Mouse (Mus musculus): ENCODE data around the gene Sfmbt1. TPM values are rescaled to one million over a fixed set of nuclear protein-coding genes. Genes with fewer than 3 reads are reported as not detected.
A peak's percentile ranks its signal among the peaks of the same experiment; 100 is the strongest.

Gene Sfmbt1
- polyA plus RNA-seq, 1 experiment from 2014 or later, result 6.2 TPM

DNA sequence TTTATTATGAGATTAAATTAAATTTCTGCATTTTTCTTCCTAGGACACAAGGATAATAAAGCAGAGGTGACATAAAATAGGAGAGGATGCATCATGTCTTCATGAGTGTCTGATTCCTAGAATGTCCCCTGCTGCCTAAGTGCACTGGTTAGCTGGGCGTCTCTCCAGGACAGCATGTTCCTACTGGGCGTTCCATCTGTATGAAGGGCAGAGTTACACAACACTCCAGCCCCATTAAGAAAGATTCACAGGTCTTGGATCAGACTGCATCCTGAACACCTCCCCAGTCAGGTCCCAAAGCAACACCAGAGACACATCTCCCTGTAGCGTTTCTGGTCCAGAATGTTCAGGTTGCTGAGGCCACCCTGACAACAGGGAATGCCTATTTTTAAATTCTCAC is 140.7 kb downstream of the Sfmbt1 start:
- H3K4me2 ChIP-seq (replicated peaks; ENCODE audit: low read depth), result no peak overlapping the region
- H3K9ac ChIP-seq (ENCODE audit: low read length), result no peak overlapping the region
- no peak for ATAC-seq (ENCODE audit: low FRiP score, low TSS enrichment)
- no peaks in the 10 kb centered on the region for H3K4me1 ChIP-seq (replicated peaks; ENCODE audit: control insufficient read depth, insufficient read depth)
- WGBS, result 85% methylated on average over 3 of the region's 3 CpGs
- H3K36me3 ChIP-seq (ENCODE audit: control insufficient read depth, insufficient read depth, low read length), result no peaks in the 10 kb centered on the region
- TF ChIP-seq EP300 (optimal IDR thresholded peaks at IDR 0.05), result no peak
- TF ChIP-seq CTCF (IDR thresholded peaks at IDR 0.05; ENCODE audit: low read depth), result no peak
- no peaks in the 10 kb centered on the region for H3K9me3 ChIP-seq (ENCODE audit: control insufficient read depth, low read length)
- H3K27me3 ChIP-seq (ENCODE audit: control insufficient read depth, insufficient read depth, low read length), result no peaks in the 10 kb centered on the region
- no peak for DNase-seq (ENCODE audit: low spot score)
- no peak overlapping the region for H3K27ac ChIP-seq (replicated peaks)
- H3K4me3 ChIP-seq (ENCODE audit: low read depth, low read length), result no peak overlapping the region

DNA sequence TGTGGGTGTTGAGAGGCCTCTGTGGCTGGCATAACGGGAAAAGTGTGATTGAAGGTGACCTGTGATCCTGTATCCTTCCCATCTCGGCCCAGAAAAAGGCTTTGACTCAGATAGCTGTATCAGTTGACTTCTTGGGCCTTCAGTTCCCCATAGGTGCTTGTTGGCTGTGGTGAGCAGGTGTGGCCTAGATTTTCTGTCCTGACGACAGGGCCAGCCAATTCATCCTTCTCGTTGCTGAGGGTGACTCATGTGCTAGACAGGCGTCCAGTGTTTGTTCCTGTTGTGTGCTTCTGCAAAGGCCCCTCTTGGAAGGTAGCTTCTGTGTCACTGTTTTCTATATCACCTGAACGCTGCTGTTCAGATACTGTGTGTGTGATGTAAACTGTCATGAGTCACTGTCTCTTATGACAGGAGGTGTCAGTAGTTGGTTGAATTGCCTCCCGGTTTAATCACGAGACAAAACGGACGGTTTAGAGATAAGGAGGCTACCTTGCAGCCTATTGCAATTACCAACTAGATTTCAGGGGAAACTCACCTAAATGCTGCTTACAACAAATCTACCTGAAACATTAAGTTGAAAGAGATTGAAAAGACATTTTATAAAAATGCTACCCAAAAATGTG is 142.3 kb downstream of the Sfmbt1 start:
- Histone ChIP-seq H3K27ac (replicated peaks) (no peak overlapping the region), H3K9ac (ENCODE audit: low read length) (no peak overlapping the region), H3K4me1 (replicated peaks; ENCODE audit: control insufficient read depth, insufficient read depth) (0 out of 2 replicates have a peak, but pooled peaks cover 2% of the 10 kb centered on the region), H3K9me3 (ENCODE audit: control insufficient read depth, low read length) (no peaks in the 10 kb centered on the region), H3K4me3 (ENCODE audit: low read depth, low read length) (no peak overlapping the region), H3K36me3 (ENCODE audit: control insufficient read depth, insufficient read depth, low read length) (no peaks in the 10 kb centered on the region), H3K27me3 (ENCODE audit: control insufficient read depth, insufficient read depth, low read length) (no peaks in the 10 kb centered on the region), H3K4me2 (replicated peaks; ENCODE audit: low read depth) (no peak overlapping the region)
- 58% methylated on average over 10 of the region's 10 CpGs for WGBS
- ATAC-seq (ENCODE audit: low FRiP score, low TSS enrichment) (peak; percentile 58; the same call in 1 of the 2 replicates), DNase-seq (ENCODE audit: low spot score) (peak; percentile 42)
- TF ChIP-seq EP300 (optimal IDR thresholded peaks at IDR 0.05) (no peak), CTCF (IDR thresholded peaks at IDR 0.05; ENCODE audit: low read depth) (no peak)

DNA sequence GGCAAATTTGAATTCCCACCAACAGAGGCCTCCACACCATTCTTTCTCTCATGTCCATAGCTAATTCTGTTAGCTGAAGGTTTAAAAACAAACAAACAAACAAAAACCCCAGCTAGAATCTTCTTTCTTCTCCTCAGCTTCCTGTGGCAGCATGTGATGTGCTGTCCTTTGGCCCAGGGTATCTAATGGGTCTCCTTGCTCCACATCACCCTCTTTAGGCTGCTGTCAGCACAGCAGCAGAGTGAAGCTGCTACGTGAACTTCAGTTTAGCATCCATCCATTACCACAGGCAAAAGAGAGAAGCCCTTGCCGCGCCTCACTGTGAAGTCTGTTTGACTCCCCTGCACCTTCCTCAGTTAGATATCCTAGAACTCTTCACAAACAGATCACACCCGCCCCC is 143.3 kb downstream of the Sfmbt1 start:
- Histone ChIP-seq H3K9ac (ENCODE audit: low read length) (no peak overlapping the region), H3K4me1 (replicated peaks; ENCODE audit: control insufficient read depth, insufficient read depth) (0 out of 2 replicates have a peak, but pooled peaks cover 2% of the 10 kb centered on the region), H3K4me3 (ENCODE audit: low read depth, low read length) (no peak overlapping the region), H3K36me3 (ENCODE audit: control insufficient read depth, insufficient read depth, low read length) (no peaks in the 10 kb centered on the region), H3K4me2 (replicated peaks; ENCODE audit: low read depth) (no peak overlapping the region), H3K27ac (replicated peaks) (no peak overlapping the region), H3K9me3 (ENCODE audit: control insufficient read depth, low read length) (no peaks in the 10 kb centered on the region), H3K27me3 (ENCODE audit: control insufficient read depth, insufficient read depth, low read length) (no peaks in the 10 kb centered on the region)
- no peak for ATAC-seq (ENCODE audit: low FRiP score, low TSS enrichment)
- no peak for DNase-seq (ENCODE audit: low spot score)
- WGBS, result 80% methylated on average over 4 of the region's 4 CpGs
- TF ChIP-seq CTCF (IDR thresholded peaks at IDR 0.05; ENCODE audit: low read depth), result peak; percentile 58
- TF ChIP-seq EP300 (optimal IDR thresholded peaks at IDR 0.05), result no peak

DNA sequence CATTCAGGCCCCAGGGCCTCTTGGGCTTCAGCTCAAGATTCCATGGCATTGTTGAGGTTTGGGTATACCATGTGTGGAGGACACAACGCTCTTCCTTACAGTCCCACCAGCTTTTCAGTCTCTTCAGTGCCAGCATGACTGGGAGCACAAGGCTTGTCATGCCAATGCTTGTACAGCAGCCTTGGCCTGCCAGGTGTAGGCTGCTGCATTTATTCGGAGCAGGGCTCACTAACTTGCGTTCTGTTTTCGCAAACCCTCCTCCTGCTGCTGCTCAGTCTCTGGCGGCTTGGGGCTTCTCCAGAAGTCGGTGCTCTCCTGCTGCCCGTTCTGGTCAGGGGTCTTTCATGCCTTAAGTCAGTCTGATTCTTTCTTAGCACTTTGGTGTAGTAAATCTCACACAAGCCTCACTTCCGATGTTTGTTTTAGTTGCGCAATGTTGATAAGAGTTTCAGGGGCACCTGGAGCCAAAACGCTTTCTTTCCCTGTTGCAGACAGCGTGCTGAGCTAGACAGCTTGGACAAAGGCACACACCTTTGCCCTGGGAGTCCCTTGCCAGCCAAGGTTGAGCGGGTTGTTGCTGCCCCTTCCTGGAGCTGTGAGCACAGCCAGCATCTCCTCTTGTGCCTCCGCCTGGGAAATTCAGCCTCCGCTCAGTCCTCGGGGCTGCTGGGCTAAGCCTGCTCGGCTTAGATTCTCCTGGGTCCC is 146.9 kb downstream of the Sfmbt1 start:
- no peak for TF ChIP-seq EP300 (optimal IDR thresholded peaks at IDR 0.05)
- TF ChIP-seq CTCF (IDR thresholded peaks at IDR 0.05; ENCODE audit: low read depth), result no peak
- no peaks in the 10 kb centered on the region for H3K27me3 ChIP-seq (ENCODE audit: control insufficient read depth, insufficient read depth, low read length)
- 0 out of 2 replicates have a peak, but pooled peaks cover 2% of the 10 kb centered on the region for H3K4me1 ChIP-seq (replicated peaks; ENCODE audit: control insufficient read depth, insufficient read depth)
- ATAC-seq (ENCODE audit: low FRiP score, low TSS enrichment) (peak; percentile 78), DNase-seq (ENCODE audit: low spot score) (peak; percentile 73)
- H3K4me2 ChIP-seq (replicated peaks; ENCODE audit: low read depth), result peak overlapping the region; percentile 6
- H3K9me3 ChIP-seq (ENCODE audit: control insufficient read depth, low read length), result no peaks in the 10 kb centered on the region
- no peak overlapping the region for H3K4me3 ChIP-seq (ENCODE audit: low read depth, low read length)
- H3K36me3 ChIP-seq (ENCODE audit: control insufficient read depth, insufficient read depth, low read length), result peaks cover 4% of the 10 kb centered on the region; the same call in 1 of the 2 replicates
- no peak overlapping the region for H3K9ac ChIP-seq (ENCODE audit: low read length)
- H3K27ac ChIP-seq (replicated peaks), result peak overlapping the region; percentile 45
- 23% methylated on average over 16 of the region's 16 CpGs for WGBS

DNA sequence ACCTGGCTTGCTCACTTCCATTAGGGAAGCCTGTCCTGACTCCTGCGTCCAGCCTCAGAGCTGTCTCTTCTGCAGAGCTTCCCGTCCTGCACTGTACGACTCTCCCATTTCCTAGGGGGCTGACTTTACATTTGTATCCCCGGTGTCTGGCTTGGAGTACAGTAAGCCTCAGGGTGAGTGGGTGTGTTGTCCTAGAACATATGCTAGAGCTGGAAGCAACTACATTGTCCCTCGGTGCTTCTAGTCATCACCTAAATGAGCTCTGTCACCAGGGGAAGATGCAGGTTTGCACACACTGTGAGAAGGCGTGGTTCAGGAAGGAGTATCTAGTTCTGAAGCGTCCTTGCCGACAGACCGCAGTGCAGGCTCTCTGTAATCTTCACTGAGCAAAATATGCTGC is 147.7 kb downstream of the Sfmbt1 start:
- Histone ChIP-seq H3K36me3 (ENCODE audit: control insufficient read depth, insufficient read depth, low read length) (peaks cover 4% of the 10 kb centered on the region; the same call in 1 of the 2 replicates), H3K9ac (ENCODE audit: low read length) (no peak overlapping the region), H3K27ac (replicated peaks) (no peak overlapping the region), H3K4me3 (ENCODE audit: low read depth, low read length) (no peak overlapping the region), H3K4me2 (replicated peaks; ENCODE audit: low read depth) (no peak overlapping the region), H3K9me3 (ENCODE audit: control insufficient read depth, low read length) (no peaks in the 10 kb centered on the region), H3K27me3 (ENCODE audit: control insufficient read depth, insufficient read depth, low read length) (no peaks in the 10 kb centered on the region), H3K4me1 (replicated peaks; ENCODE audit: control insufficient read depth, insufficient read depth) (0 out of 2 replicates have a peak, but pooled peaks cover 2% of the 10 kb centered on the region)
- 70% methylated on average over 9 of the region's 9 CpGs for WGBS
- ATAC-seq (ENCODE audit: low FRiP score, low TSS enrichment) (no peak), DNase-seq (ENCODE audit: low spot score) (no peak)
- TF ChIP-seq EP300 (optimal IDR thresholded peaks at IDR 0.05) (no peak), CTCF (IDR thresholded peaks at IDR 0.05; ENCODE audit: low read depth) (no peak)

DNA sequence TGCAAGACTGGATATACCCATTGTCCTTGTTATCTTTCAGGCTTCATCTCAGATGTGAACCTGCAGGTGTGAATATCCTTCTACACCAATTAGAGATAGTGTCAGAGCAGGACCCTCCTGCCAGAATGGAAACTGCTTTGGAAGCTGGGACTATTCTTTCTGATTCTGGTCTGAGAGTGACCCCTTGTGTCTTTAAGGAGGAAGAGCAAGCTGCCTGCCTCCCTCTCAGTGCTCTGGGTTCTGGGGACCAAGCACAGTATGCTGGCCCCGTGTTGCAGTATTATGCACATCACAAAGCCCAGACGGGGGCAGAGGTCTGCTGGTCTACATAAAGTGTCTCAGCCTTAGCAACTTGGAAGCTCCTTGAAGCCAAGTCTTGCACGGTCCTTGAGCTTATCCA is 150.7 kb downstream of the Sfmbt1 start:
- TF ChIP-seq EP300 (optimal IDR thresholded peaks at IDR 0.05), result no peak
- peak; percentile 83 for TF ChIP-seq CTCF (IDR thresholded peaks at IDR 0.05; ENCODE audit: low read depth)
- WGBS, result 72% methylated on average over 3 of the region's 3 CpGs
- DNase-seq (ENCODE audit: low spot score), result peak; percentile 29

More for the DNA sequence above, 150.7 kb downstream of the Sfmbt1 start:
- Histone ChIP-seq H3K4me2 (replicated peaks; ENCODE audit: low read depth) (no peak overlapping the region), H3K9ac (ENCODE audit: low read length) (no peak overlapping the region), H3K36me3 (ENCODE audit: control insufficient read depth, insufficient read depth, low read length) (peaks cover 4% of the 10 kb centered on the region), H3K27ac (replicated peaks) (no peak overlapping the region), H3K9me3 (ENCODE audit: control insufficient read depth, low read length) (no peaks in the 10 kb centered on the region), H3K27me3 (ENCODE audit: control insufficient read depth, insufficient read depth, low read length) (no peaks in the 10 kb centered on the region), H3K4me1 (replicated peaks; ENCODE audit: control insufficient read depth, insufficient read depth) (peaks cover 6% of the 10 kb centered on the region; the same call in 1 of the 2 replicates), H3K4me3 (ENCODE audit: low read depth, low read length) (no peak overlapping the region)
- no peak for ATAC-seq (ENCODE audit: low FRiP score, low TSS enrichment)
